Mouse (Mus musculus) midbrain, postnatal 0 days (tissue): ENCODE data around the gene Haghl. TPM values are rescaled to one million over a fixed set of nuclear protein-coding genes. Genes with fewer than 3 reads are reported as not detected.

Experiments used
- ATAC-seq: fragments of 200-750 bp; cut with Nextera tagmentation; 2 replicates; pipeline ENCODE4 v1.8.0; 2017; ENCODE audit warnings: moderate number of reproducible peaks, mild to moderate bottlenecking, moderate TSS enrichment, moderate library complexity; ENCODE audit not compliant: low FRiP score
- DNase-seq: peaks from one replicate; pipeline ENCODE4 v3.0.0-alpha.2; 2015; ENCODE audit warnings: low spot score
- H3K27ac ChIP-seq: fragments of 300-500 bp; sonication (generic); 2 replicates; pipeline ENCODE4 v1.5.1; 2014; ENCODE audit warnings: low read depth, mild to moderate bottlenecking, low read length, mixed read lengths
- H3K27me3 ChIP-seq: fragments of 300-500 bp; sonication (generic); 2 replicates; pipeline ENCODE4 v1.6.1; 2014; ENCODE audit warnings: low read length, control low read depth, mixed read lengths; ENCODE audit not compliant: insufficient read depth
- H3K36me3 ChIP-seq: fragments of 300-500 bp; sonication (generic); 2 replicates; pipeline ENCODE4 v1.6.1; 2014; ENCODE audit warnings: low read length, control low read depth, mixed read lengths; ENCODE audit not compliant: insufficient read depth
- H3K4me1 ChIP-seq: fragments of 300-500 bp; sonication (generic); 2 replicates; pipeline ENCODE4 v1.6.1; 2014; ENCODE audit warnings: mild to moderate bottlenecking, control low read depth, antibody characterized with exemption, low read length, mixed read lengths; ENCODE audit not compliant: insufficient read depth
- H3K4me2 ChIP-seq: fragments of 300-500 bp; sonication (generic); 2 replicates; pipeline ENCODE4 v1.6.1; 2014; ENCODE audit warnings: low read depth, mild to moderate bottlenecking, low read length, mixed read lengths; ENCODE audit not compliant: poor library complexity, severe bottlenecking
- H3K4me3 ChIP-seq: fragments of 300-500 bp; sonication (generic); 2 replicates; pipeline ENCODE4 v1.5.1; 2014; ENCODE audit warnings: low read depth, mild to moderate bottlenecking, low read length, moderate library complexity
- H3K9ac ChIP-seq: fragments of 300-500 bp; sonication (generic); replicated peaks from 2 replicates; pipeline ENCODE4 v1.6.1; 2014; ENCODE audit warnings: mild to moderate bottlenecking, low read length, moderate library complexity, mixed read lengths; ENCODE audit not compliant: poor library complexity, severe bottlenecking
- H3K9me3 ChIP-seq: fragments of 300-500 bp; sonication (generic); 2 replicates; pipeline ENCODE4 v1.6.1; 2016; ENCODE audit warnings: low read length, control low read depth
- CTCF ChIP-seq: IDR thresholded peaks from 2 replicates; pipeline ENCODE4 v1.5.1; 2016; ENCODE audit warnings: antibody characterized with exemption, mild to moderate bottlenecking
- WGBS: fragments of 180-500 bp; shearing (Covaris S2); extraction: QIAGEN DNeasy Blood & Tissue Kit; methylation state at CpG from one replicate; pipeline ENCODE4 v1.1.7; 2014; 5-methylcytosine and 5-hydroxymethylcytosine counted together
- polyA plus RNA-seq: library from polyadenylated mRNA; unstranded; fragments of >200 nt; fragmentation: Nextera tagmentation; extraction: Ambion mirVana; gene quantifications from 2 replicates; pipeline ENCODE4 v1.2.1, GENCODE M21; 2015
- total RNA-seq: library from RNA; depleted of rRNA; stranded (reverse); fragments of >200 nt; gene quantifications from 2 replicates; pipeline ENCODE4 v1.2.3, GENCODE M21; 2014

The Haghl gene
- total and polyA plus RNA-seq, 2 experiments from 2014 or later = 149 to 206 TPM

- ATAC-seq = 0 out of 2 replicates have a peak, but pooled peaks have one; percentile 2
- 26% methylated on average over 19 of the region's 19 CpGs for WGBS
- Histone ChIP-seq H3K4me3 (peak overlapping the region; percentile 84), H3K9me3 (no peaks in the 10 kb centered on the region), H3K4me2 (peak overlapping the region; percentile 87), H3K4me1 (peaks cover 16% of the 10 kb centered on the region; the same call in 1 of the 2 replicates), H3K9ac (peak overlapping the region; percentile 79), H3K36me3 (peaks cover 15% of the 10 kb centered on the region; the same call in 1 of the 2 replicates), H3K27ac (peak overlapping the region; percentile 90), H3K27me3 (0 out of 2 replicates have a peak, but pooled peaks cover 1% of the 10 kb centered on the region)
- DNase-seq = peak; percentile 48
- peak; percentile 33 for TF ChIP-seq CTCF
Observed at GRCm38 (mm10) chr17:25791320-25791842, 5.9 kb upstream of the Haghl start.

GRCm38 (mm10) chr17:25786781-25787504 is 1.5 kb upstream of the Haghl start:
- 90% methylated on average over 9 of the region's 9 CpGs for WGBS
- H3K9me3 ChIP-seq = no peaks in the 10 kb centered on the region
- no peaks in the 10 kb centered on the region for H3K27me3 ChIP-seq
- no peak overlapping the region for H3K9ac ChIP-seq
- DNase-seq (no peak), ATAC-seq (no peak)
- no peak for TF ChIP-seq CTCF
- peaks cover 36% of the 10 kb centered on the region for H3K36me3 ChIP-seq
- no peak overlapping the region for H3K27ac ChIP-seq
- H3K4me1 ChIP-seq = peaks cover 17% of the 10 kb centered on the region
- H3K4me2 ChIP-seq = no peak overlapping the region
- H3K4me3 ChIP-seq = no peak overlapping the region

- Histone ChIP-seq H3K9ac (peak within 1 kb of the TSS; percentile 69), H3K4me2 (peak within 1 kb of the TSS; percentile 86), H3K27me3 (no peaks in the 10 kb centered on the region), H3K4me3 (peak within 1 kb of the TSS; percentile 73), H3K4me1 (peaks cover 17% of the 10 kb centered on the region), H3K9me3 (no peaks in the 10 kb centered on the region), H3K36me3 (peaks cover 42% of the 10 kb centered on the region), H3K27ac (peak within 1 kb of the TSS; percentile 62)
- ATAC-seq = no peak
- 83% methylated on average over 3 of the region's 3 CpGs for WGBS
- no peak for TF ChIP-seq CTCF
- no peak for DNase-seq
Observed at GRCm38 (mm10) chr17:25786280-25786679, 807 bp upstream of the Haghl start, which contains the start of gene Ccdc78. TSS of gene Ccdc78 (plus strand) at chr17:25786580.

GRCm38 (mm10) chr17:25783861-25784574 is 1.5 kb downstream of the Haghl start:
- peak overlapping the region; percentile 69; the same call in 1 of the 2 replicates for H3K9ac ChIP-seq
- H3K4me1 ChIP-seq = peaks cover 11% of the 10 kb centered on the region
- H3K36me3 ChIP-seq = peaks cover 45% of the 10 kb centered on the region
- peak overlapping the region; percentile 86 for H3K4me2 ChIP-seq
- no peaks in the 10 kb centered on the region for H3K9me3 ChIP-seq
- 80% methylated on average over 15 of the region's 15 CpGs for WGBS
- 0 out of 2 replicates have a peak overlapping the region, but pooled peaks have one; percentile 62 for H3K27ac ChIP-seq
- ATAC-seq (no peak), DNase-seq (no peak)
- no peaks in the 10 kb centered on the region for H3K27me3 ChIP-seq
- TF ChIP-seq CTCF = no peak
- H3K4me3 ChIP-seq = peak overlapping the region; percentile 73

- Histone ChIP-seq H3K27me3 (no peaks in the 10 kb centered on the region), H3K9me3 (no peaks in the 10 kb centered on the region), H3K36me3 (peaks cover 49% of the 10 kb centered on the region), H3K4me3 (no peak overlapping the region), H3K9ac (no peak overlapping the region), H3K27ac (no peak overlapping the region), H3K4me2 (no peak overlapping the region), H3K4me1 (peaks cover 11% of the 10 kb centered on the region)
- ATAC-seq (no peak), DNase-seq (no peak)
- WGBS = 76% methylated on average over 7 of the region's 7 CpGs
- no peak for TF ChIP-seq CTCF
Observed at GRCm38 (mm10) chr17:25783086-25783485, 2.4 kb downstream of the Haghl start.
